Mouse (Mus musculus) neural tube, embryonic 11.5 days (tissue): ENCODE data around the gene Gli1. TPM values are rescaled to one million over a fixed set of nuclear protein-coding genes. Genes with fewer than 3 reads are reported as not detected.

Experiments used
- ATAC-seq: fragments of 200-750 bp; cut with Nextera tagmentation; 2 replicates; pipeline ENCODE4 v1.8.0; 2017; ENCODE audit warnings: moderate number of reproducible peaks, mild to moderate bottlenecking, moderate TSS enrichment, moderate library complexity; ENCODE audit not compliant: insufficient read depth, low FRiP score, low TSS enrichment
- DNase-seq: peaks from one replicate; pipeline ENCODE4 v3.0.0-alpha.2; 2015; ENCODE audit warnings: low spot score
- H3K27ac ChIP-seq: fragments of 300-500 bp; sonication (generic); 2 replicates; pipeline ENCODE4 v1.5.1; 2014; ENCODE audit warnings: low read depth, mild to moderate bottlenecking, low read length
- H3K27me3 ChIP-seq: fragments of 300-500 bp; sonication (generic); 2 replicates; pipeline ENCODE4 v1.6.1; 2014; ENCODE audit warnings: mild to moderate bottlenecking, low read length, mixed read lengths; ENCODE audit not compliant: control insufficient read depth, insufficient read depth
- H3K36me3 ChIP-seq: fragments of 300-500 bp; sonication (generic); 2 replicates; pipeline ENCODE4 v1.6.1; 2014; ENCODE audit warnings: mild to moderate bottlenecking, low read length, moderate library complexity, mixed read lengths; ENCODE audit not compliant: control insufficient read depth, insufficient read depth
- H3K4me1 ChIP-seq: fragments of 300-500 bp; sonication (generic); 2 replicates; pipeline ENCODE4 v1.6.1; 2014; ENCODE audit warnings: low read length, mixed read lengths; ENCODE audit not compliant: control insufficient read depth, insufficient read depth
- H3K4me2 ChIP-seq: fragments of 300-500 bp; sonication (generic); 2 replicates; pipeline ENCODE4 v1.6.1; 2014; ENCODE audit warnings: low read depth, mild to moderate bottlenecking, moderate library complexity
- H3K4me3 ChIP-seq: fragments of 300-500 bp; sonication (generic); 2 replicates; pipeline ENCODE4 v1.5.1; 2014; ENCODE audit warnings: low read depth, low read length
- H3K9ac ChIP-seq: fragments of 300-500 bp; sonication (generic); 2 replicates; pipeline ENCODE4 v1.6.1; 2014; ENCODE audit warnings: mild to moderate bottlenecking, low read length
- H3K9me3 ChIP-seq: fragments of 300-500 bp; sonication (generic); 2 replicates; pipeline ENCODE4 v1.6.1; 2016; ENCODE audit warnings: low read length; ENCODE audit not compliant: control insufficient read depth
- WGBS: fragments of 180-500 bp; shearing (Covaris S2); extraction: QIAGEN DNeasy Blood & Tissue Kit; methylation state at CpG from one replicate; pipeline ENCODE4 v1.1.7; 2014; 5-methylcytosine and 5-hydroxymethylcytosine counted together
- polyA plus RNA-seq: library from polyadenylated mRNA; unstranded; fragments of >200 nt; fragmentation: Nextera tagmentation; extraction: Ambion mirVana; gene quantifications from 2 replicates; pipeline ENCODE4 v1.2.1, GENCODE M21; 2014

Gene Gli1
- polyA plus RNA-seq, 1 experiment from 2014 or later, result 3.8 TPM

DNA sequence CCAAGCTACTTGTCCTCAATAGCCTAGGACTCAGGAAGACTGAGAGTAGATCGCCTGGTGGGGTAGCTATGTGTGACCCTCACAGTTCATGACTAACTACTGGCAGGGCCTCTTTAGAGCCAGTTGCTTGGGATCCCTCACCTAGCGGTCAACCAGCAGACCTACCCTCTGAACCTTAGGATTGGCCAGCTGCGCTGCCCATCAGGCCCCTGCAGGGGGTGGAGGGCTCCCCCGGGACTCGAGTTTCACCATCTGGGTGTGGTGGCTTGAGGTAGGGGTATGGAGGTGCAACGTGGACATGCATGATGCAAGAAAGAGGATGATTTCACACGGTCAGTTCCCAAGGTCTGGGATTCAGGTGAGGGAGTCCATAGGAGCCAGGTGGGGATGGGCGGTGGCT is 9.9 kb upstream of the Gli1 start:
- H3K4me2 ChIP-seq, result no peak overlapping the region
- H3K27me3 ChIP-seq, result no peaks in the 10 kb centered on the region
- 69% methylated on average over 8 of the region's 8 CpGs for WGBS
- H3K36me3 ChIP-seq, result no peaks in the 10 kb centered on the region
- H3K4me1 ChIP-seq, result no peaks in the 10 kb centered on the region
- no peak overlapping the region for H3K4me3 ChIP-seq
- no peak overlapping the region for H3K27ac ChIP-seq
- H3K9ac ChIP-seq, result no peak overlapping the region
- H3K9me3 ChIP-seq, result no peaks in the 10 kb centered on the region
- ATAC-seq, result no peak
- DNase-seq, result no peak

DNA sequence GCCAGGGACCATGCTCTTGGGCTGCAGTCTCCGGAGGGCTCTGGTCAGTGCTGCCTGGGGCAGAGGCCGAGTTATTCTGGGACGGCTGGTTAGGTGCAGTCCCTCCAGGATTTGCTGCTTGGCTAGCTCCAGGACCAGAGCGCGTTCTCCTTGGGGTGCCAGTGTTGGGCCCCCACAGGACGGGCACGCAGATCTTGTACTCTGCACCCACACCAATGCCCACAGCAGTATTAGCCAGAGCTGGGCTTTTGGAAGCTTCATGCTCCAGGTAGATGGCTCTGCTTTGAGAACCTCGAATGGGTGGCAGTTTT is 9.5 kb upstream of the Gli1 start:
- DNase-seq (no peak), ATAC-seq (no peak)
- 85% methylated on average over 8 of the region's 8 CpGs for WGBS
- H3K9ac ChIP-seq, result no peak overlapping the region
- H3K4me1 ChIP-seq, result no peaks in the 10 kb centered on the region
- H3K9me3 ChIP-seq, result no peaks in the 10 kb centered on the region
- H3K4me2 ChIP-seq, result no peak overlapping the region
- H3K36me3 ChIP-seq, result no peaks in the 10 kb centered on the region
- H3K27ac ChIP-seq, result no peak overlapping the region
- H3K27me3 ChIP-seq, result no peaks in the 10 kb centered on the region
- no peak overlapping the region for H3K4me3 ChIP-seq

DNA sequence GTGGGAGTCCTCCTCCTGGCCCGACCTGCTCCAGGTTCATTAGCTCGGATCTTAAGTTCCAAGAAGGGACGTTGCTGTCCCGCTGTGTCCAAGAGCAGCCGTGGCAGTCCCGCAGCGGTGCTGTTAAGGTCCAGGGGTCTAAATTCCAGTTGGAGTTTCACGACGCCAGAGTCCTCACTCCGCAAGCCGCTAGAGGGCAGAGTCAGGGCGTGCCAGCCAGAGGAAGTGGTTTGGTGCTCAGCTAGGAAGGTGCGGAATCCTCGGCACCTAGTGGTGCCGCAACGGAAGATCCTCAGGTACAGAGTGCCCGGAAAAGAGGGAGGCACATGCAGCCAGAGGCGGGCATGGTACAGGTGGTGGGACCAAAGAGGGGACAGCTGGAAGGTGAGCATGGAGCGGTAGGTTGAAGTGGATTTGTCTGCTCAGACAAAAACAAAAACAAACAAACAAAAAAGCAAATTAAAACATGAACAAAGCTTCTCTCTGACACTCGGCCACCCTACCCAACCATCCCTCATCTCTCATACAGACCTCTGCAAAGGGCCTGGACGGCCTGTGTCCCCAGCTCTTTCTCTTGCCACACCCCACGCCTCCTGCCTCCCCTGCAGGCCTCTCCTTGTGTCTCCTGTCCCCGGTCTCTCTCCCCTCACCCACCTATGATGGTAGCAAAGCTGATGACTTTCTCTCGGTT is 9.0 kb upstream of the Gli1 start:
- Histone ChIP-seq H3K4me2 (peak overlapping the region; percentile 29), H3K4me1 (no peaks in the 10 kb centered on the region), H3K9ac (no peak overlapping the region), H3K9me3 (no peaks in the 10 kb centered on the region), H3K4me3 (no peak overlapping the region), H3K27ac (no peak overlapping the region), H3K36me3 (no peaks in the 10 kb centered on the region), H3K27me3 (no peaks in the 10 kb centered on the region)
- 16% methylated on average over 24 of the region's 24 CpGs for WGBS
- ATAC-seq (peak; percentile 68), DNase-seq (peak; percentile 82)

GRCm38 (mm10) chr10:127349810-127350209 is 8.0 kb upstream of the Gli1 start:
- Histone ChIP-seq H3K9ac (no peak overlapping the region), H3K4me2 (no peak overlapping the region), H3K27me3 (no peaks in the 10 kb centered on the region), H3K9me3 (0 out of 2 replicates have a peak, but pooled peaks cover 2% of the 10 kb centered on the region), H3K36me3 (no peaks in the 10 kb centered on the region), H3K4me3 (no peak overlapping the region), H3K4me1 (no peaks in the 10 kb centered on the region), H3K27ac (no peak overlapping the region)
- no peak for ATAC-seq
- no peak for DNase-seq
- 83% methylated on average over 8 of the region's 8 CpGs for WGBS

- 71% methylated on average over 4 of the region's 4 CpGs for WGBS
- no peaks in the 10 kb centered on the region for H3K4me1 ChIP-seq
Observed at GRCm38 (mm10) chr10:127348957-127349356, 7.2 kb upstream of the Gli1 start.

GRCm38 (mm10) chr10:127346173-127346572 is 4.4 kb upstream of the Gli1 start:
- Histone ChIP-seq H3K27ac (no peak overlapping the region), H3K36me3 (no peaks in the 10 kb centered on the region), H3K9me3 (0 out of 2 replicates have a peak, but pooled peaks cover 3% of the 10 kb centered on the region), H3K27me3 (peaks cover 5% of the 10 kb centered on the region; the same call in 1 of the 2 replicates), H3K4me3 (no peak overlapping the region), H3K4me2 (no peak overlapping the region), H3K9ac (no peak overlapping the region), H3K4me1 (peaks cover 6% of the 10 kb centered on the region)
- ATAC-seq, result no peak
- no peak for DNase-seq
- 93% methylated on average over 3 of the region's 3 CpGs for WGBS

More at GRCm38 (mm10) chr10:127348957-127349356, 7.2 kb upstream of the Gli1 start:
- H3K4me2 ChIP-seq, result no peak overlapping the region
- H3K36me3 ChIP-seq, result no peaks in the 10 kb centered on the region
- H3K4me3 ChIP-seq, result no peak overlapping the region
- DNase-seq, result peak; percentile 20
- no peaks in the 10 kb centered on the region for H3K27me3 ChIP-seq
- no peak overlapping the region for H3K9ac ChIP-seq
- H3K9me3 ChIP-seq, result 0 out of 2 replicates have a peak, but pooled peaks cover 3% of the 10 kb centered on the region
- no peak overlapping the region for H3K27ac ChIP-seq
- ATAC-seq, result no peak

DNA sequence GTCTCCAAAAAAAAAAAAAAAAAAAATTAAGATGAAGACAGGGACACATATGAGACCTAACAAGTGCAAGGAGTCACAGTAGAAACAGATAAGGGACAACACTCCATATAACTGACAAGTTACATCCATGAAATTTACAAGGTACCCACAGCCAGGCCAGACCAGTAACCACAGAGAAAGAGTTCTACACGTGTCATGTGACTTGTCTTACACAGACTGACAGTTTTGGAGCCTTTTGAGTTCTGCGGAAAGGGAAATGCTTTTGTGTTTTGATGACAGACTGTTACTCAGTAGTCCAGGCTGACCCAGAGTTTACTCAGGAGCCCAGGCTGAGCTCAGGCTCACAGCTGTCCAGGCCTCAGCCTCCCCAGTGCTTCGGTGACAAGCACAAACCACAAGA is 1.3 kb upstream of the Gli1 start:
- H3K9me3 ChIP-seq, result 0 out of 2 replicates have a peak, but pooled peaks cover 3% of the 10 kb centered on the region
- no peak overlapping the region for H3K4me2 ChIP-seq
- peaks cover 21% of the 10 kb centered on the region for H3K4me1 ChIP-seq
- H3K9ac ChIP-seq, result no peak overlapping the region
- DNase-seq, result no peak
- H3K36me3 ChIP-seq, result no peaks in the 10 kb centered on the region
- no peak overlapping the region for H3K27ac ChIP-seq
- H3K27me3 ChIP-seq, result peaks cover 19% of the 10 kb centered on the region
- no peak for ATAC-seq
- 80% methylated on average over 3 of the region's 3 CpGs for WGBS
- H3K4me3 ChIP-seq, result no peak overlapping the region

GRCm38 (mm10) chr10:127341360-127341690 is 449 bp downstream of the Gli1 start:
- Histone ChIP-seq H3K4me1 (peaks cover 21% of the 10 kb centered on the region), H3K27me3 (peaks cover 19% of the 10 kb centered on the region), H3K4me2 (peak overlapping the region; percentile 75), H3K9me3 (0 out of 2 replicates have a peak, but pooled peaks cover 3% of the 10 kb centered on the region), H3K4me3 (peak overlapping the region; percentile 39), H3K36me3 (no peaks in the 10 kb centered on the region), H3K27ac (no peak overlapping the region), H3K9ac (peak overlapping the region; percentile 38)
- WGBS, result 0% methylated on average over 7 of the region's 11 CpGs
- ATAC-seq (no peak), DNase-seq (peak; percentile 35)
